Mouse (Mus musculus) embryonic stem cell, embryonic (primary cell): ENCODE measurements around the gene Ndp.

Source experiments
- CTCF ChIA-PET, 4 experiments: fragments of 300-600 bp in 2 of 4; fragments of 350-600 bp in 2 of 4; sonication (Branson Sonifier 250); formaldehyde crosslinking; loops; one replicate each; lab custom pipeline; 2022; ENCODE audit warnings: inconsistent platforms in 2 of 4; lab: Charles Lee
- POLR2A ChIA-PET, 4 experiments: fragments of 300-600 bp in 2 of 4; fragments of 350-600 bp in 2 of 4; sonication (Branson Sonifier 250); formaldehyde crosslinking; loops; one replicate each; lab custom pipeline; 2022; ENCODE audit warnings: antibody characterized with exemption in 4 of 4, inconsistent platforms in 1 of 4; lab: Charles Lee

Gene Ndp

DNA sequence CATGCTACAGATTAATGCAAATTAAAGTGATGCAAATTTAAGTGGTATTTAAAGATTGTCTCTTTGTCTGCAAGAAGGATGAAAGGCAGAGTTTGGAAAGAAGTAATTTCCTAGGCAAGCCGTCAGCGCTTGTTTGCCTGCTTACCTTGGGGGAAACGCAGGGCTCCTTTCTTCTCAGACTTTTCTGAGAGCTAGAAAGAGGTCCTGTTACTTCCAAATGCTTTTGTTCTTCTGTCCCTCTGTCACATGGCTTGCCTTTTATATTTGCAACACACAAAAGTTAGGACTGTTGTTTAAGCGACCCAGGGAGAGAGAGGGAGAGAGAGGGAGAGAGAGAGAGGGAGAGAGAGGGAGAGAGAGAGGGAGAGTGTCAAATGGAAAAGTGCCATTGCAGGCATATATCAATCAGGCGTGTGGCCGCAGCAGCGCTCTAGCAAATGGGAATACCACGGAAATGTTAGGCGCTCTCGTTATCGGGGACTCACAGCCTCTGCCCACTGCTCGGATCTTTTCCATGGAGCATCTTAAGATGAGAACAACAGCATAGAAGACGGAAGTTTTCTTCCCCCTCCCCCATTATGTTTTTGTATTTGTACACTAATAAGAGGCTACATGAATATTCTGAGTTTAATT, at the start of gene Ndp:
Gene Ndp, minus strand, starts transcription at position 534 of the 633 bp plus-strand sequence.
- POLR2A ChIA-PET = no interaction called here
- CTCF ChIA-PET = no interaction called here

DNA sequence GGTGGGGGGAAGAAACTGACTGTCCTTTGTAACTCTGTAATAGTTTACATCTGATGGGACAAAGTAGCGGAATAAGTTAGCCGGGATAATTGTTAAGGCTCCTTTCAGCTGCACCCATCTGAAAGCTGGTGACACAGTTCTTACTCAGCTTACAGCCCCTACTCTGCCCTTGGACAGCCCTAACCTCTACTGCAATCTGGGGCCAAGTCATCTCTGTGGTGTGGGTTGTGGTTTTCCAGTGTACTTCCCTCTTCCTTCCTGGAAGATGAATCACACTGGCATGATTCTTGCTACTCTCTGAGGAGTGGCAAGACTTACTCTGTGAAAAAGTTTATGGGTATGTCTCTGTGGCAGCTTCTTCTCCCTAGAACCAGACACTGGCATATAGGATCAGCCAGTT, 43.2 kb upstream of the Ndp start:
- CTCF ChIA-PET = no interaction called here
- POLR2A ChIA-PET = no interaction called here

DNA sequence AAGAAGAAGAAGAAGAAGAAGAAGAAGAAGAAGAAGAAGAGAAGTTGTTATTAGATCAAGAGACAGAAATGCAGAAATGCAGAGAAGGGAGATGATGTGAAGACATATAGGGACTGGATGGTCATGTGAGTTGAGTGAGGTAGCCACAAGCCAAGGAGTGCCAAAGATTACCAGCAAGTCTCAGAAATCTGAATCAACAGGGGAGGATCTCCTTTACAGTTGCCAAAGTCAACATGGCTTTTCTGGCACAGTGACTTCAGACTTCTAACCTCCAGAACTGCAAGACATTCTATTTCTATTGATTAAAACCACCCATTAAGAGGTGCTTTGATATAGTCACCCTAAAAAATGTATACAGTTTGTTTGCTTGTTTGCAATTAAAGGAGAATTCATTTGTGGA, 6.4 kb upstream of the Ndp start:
- ChIA-PET CTCF (no interaction called here), POLR2A (no interaction called here)

DNA sequence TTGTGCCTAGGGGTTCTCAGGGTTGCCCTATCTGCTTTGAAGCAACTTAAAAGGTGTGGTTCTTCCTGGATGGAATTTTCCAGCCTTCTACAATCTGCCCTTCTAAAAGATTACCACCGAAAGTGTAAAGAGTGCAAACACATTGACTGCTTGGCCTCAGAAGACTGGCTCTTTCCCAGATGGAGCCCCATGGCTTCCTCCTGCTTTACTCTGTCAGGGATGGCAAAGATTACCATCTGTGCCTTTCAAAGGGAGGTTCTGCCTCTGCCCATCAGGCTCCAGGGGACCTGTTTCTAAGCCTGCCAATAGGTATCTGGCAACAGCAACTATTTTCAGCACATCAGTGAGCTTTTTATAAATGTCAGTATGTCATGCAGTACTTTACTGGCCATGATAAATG, 1.5 kb upstream of the Ndp start:
- ChIA-PET POLR2A (no interaction called here), CTCF (no interaction called here)

DNA sequence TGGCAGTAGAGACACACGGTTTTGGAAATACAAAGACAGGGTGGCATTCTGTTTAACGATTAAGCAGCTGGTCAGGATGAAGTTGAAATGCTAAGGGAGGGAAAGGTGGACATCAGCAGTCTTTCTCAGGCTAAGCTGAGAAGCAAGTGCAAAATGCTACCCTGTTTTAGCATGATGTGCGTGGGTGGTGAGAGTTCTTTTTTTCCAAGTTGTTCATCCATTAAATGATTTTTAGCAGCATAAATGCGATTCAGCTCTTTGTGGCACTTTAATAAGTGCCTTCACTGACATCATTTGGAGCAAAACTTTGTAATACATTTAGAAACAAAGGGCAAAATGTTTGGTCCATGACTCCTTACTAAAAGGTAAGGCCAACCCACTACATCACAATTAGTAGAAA, 337 bp upstream of the Ndp start:
- ChIA-PET CTCF (no interaction called here), POLR2A (no interaction called here)

DNA sequence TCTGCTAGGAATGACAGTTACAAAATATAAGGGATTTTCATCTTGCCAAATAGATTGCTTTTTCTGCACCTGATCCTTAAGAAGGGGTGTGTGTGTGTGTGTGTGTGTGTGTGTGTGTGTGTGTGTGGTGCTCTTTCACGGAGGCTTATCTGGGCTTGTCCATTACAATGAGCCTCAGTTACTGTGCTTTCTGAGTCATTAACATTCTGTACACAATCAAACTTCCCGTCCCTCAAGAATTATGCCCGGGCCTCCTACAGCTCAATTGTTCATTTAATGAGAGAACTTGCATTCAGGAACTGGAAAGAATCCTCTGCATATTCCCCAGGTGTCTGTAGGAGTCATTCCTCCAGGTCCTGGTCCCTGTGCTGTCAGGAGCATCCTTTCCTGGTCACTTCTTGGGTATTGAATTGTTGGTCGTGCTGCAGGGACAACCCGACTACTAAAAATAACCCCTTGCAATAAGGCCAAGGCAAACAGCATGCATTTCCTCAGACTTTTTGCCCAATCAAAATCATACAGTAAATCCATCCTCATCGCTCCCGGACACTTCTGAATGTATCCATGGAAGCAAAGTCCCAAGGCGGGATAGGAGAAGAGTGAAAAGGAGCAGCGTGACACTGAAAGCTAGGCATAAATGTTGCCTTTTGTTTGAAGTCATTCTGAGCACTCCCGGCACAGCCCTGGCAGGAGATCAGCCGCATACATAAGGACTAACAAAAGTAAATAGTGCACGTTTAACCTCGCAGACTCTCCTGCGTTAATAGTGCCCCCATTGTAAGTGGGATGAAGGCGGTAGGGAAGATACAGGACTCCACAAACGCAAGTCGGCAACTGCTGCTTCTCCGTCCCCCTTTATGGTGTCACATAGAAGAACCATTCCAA, 1.1 kb downstream of the Ndp start:
- ChIA-PET CTCF (no interaction called here), POLR2A (no interaction called here)

DNA sequence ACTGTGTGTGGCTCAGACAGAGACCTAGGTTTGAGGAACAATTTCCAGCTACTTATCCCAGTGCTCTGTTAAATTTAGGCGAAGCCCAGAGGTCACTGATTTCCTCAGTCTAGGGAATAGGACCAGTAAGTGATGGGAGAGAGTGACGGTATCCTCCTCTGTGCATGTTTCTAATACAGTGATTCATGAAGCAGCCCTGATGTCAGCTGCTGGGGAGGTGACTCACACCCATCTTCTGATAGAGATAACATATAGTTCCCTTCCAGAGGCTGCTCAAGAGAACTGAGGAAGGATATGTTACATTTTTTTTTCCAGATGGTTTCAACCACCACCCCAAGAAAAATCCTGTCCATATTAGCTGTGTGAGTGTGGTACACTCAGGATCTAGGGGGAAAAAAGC, 2.9 kb downstream of the Ndp start:
- ChIA-PET POLR2A (no interaction called here), CTCF (no interaction called here)

DNA sequence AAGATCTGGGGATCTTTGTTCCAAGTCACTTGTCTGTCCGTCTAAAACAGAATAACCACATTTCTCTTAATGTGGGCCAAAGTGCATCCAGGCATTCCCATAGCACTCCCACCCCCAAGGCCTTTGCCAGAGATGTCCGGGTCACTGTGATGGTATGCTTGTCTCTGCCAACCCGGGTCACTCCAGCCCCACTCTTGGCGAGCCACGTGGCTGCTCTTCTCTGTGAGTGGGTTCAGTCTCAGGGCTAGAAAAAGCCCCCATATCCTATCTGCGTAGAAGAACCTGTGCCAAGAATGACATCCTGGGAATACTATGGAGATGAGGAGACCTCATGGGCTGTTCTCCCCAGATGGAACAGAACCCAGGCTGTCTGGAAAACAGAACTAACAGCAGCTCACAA, 4.0 kb downstream of the Ndp start:
- CTCF ChIA-PET = no interaction called here
- POLR2A ChIA-PET = no interaction called here

DNA sequence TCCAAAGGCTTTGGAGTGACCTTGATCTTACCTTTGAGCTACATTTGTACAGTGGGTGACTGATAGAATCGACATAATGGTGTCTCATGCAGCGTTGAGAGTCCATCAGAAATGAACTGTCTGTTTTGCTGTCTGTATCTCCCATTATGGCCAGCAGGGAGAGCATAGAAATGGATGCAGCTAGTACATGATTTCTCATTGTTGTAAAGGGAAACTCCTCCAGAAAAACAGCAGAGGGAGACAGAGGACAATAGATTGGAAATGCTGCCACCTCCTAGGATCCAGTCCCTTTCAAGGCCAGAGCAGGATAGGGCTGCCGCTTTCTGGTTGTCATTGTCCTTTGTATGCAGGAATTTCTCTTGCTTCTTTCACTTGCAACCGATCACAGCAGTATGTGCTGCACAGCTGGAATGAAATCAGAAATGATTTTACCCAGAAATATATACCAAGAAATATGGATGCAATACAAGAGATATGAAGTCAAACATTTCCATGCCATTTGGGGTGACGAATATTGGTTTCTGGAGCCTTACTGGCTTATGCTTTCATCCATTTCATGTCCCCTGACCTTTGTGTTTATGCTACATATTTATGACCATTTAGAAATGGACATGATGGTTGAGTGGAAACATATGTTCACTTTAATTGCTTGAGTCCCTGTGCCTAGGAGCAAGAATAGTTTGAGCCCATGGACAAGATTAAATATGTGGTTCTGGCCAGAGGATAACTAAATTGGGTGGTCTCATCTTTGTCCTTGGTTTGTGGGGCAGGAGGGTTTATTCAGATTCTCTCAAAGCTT, 17.0 kb downstream of the Ndp start:
- ChIA-PET CTCF (no interaction called here), POLR2A (no interaction called here)

DNA sequence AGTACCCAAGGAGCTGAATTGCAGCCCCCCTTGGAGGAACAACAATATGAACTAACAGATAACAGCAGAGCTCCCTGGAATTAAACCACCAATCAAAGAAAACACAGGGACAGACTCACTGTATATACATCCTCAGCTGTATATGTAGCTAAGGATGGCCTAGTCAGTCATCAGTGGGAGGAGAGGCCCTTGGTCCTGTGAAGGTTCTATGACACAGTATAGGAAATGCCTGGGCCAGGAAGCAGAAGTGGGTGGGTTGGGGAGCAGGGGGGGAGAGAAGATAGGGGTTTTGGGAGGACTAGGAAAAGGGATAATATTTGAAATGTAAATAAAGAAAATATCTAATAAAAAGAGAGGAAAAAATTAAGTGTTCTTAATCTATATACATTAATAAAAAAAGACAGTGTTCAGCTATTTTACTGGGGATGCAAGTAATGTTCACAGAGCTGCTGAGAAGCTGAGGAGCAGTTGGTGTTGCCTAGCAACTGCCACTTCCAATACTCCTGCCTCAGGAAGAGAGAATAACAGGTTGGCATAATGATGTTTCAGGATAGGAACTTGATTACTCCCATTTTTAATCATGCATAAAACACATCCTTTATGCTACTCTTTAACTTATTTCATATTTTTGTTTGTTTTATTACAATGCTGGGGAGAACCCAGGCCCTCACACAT, 43.8 kb downstream of the Ndp start:
- ChIA-PET POLR2A (interaction anchor here in 1 of 4 experiments (1.4 kb wide), 1 partner anchor 10 kb away, joined by 3 read pairs; no protein-coding TSS in a partner anchor), CTCF (no interaction called here)

DNA sequence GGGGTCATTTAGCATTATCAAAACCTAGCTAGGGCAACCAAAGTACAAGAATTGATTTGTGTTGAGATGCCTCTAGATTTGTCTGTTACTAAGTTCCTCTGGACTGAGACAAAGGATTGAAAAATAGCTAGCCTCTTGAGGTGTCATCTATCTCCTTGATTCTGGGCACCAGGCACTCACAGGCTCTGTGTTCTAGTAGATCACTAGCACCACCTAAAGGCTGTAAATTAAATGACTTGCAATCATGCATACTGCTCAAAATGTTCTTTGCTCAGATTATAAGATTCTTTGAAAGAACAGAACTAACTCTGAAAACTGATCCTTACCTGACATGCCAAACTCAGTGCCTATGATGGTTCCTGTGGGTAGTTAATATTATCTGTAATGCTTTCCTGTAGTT, 51.3 kb downstream of the Ndp start:
- ChIA-PET CTCF (no interaction called here), POLR2A (no interaction called here)

DNA sequence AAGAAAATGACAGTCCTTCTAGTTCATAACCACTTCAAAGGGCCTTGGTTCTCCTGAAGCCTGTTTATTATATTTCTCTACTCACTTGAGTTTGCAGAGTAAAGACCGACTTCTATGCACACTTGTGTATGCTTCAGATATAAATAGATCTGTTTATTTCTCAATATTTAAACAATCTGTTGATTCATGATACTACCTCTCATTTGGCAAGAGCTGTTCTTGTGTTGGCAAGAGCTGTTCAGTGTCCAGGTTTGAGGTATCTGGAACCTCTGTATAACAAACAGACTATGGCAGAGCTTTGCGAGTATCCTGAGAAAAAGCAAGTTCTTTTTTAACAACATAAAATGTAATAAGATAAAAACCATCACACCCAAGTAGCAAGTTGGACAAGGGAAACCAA, 65.5 kb downstream of the Ndp start:
- CTCF ChIA-PET = no interaction called here
- POLR2A ChIA-PET = no interaction called here

DNA sequence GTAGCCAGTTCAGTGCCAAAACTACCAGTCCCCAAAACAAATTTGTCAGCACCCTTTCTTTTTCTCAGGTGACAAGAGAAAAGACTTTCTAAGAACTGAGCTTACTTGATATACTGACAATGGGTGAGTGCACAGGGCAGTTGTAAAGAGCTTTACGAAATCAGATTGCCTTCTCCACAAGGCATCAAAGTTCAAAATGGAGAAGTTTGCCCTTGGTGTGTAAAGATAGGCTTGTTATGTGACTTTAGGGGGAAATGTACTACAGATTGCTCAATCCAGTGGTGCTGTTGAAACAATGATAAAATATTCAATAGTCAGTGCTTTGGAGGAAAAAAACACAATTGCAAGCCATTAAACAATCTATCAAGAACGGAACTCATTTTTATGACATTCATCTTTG, 70.1 kb downstream of the Ndp start:
- CTCF ChIA-PET = no interaction called here
- POLR2A ChIA-PET = no interaction called here

DNA sequence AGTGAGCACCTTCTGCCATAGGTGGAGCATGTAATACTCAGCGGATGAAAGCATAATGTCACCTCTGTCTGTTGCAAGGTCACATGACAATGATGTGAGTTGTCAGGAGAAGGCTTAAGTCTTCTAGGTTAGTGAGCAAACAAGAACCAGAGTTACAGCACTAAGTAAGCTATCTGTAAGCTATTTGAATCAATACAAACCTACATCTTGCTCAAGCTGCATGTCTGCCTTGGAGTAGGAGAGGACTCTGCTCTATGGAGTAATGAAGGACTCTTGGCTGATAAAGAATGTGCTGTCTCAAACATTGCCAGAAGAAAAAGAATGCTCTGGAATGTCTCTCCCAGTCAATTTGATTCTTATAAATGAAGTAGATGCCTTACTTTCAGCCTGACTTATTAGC, 74.3 kb downstream of the Ndp start:
- POLR2A ChIA-PET = no interaction called here
- CTCF ChIA-PET = no interaction called here

DNA sequence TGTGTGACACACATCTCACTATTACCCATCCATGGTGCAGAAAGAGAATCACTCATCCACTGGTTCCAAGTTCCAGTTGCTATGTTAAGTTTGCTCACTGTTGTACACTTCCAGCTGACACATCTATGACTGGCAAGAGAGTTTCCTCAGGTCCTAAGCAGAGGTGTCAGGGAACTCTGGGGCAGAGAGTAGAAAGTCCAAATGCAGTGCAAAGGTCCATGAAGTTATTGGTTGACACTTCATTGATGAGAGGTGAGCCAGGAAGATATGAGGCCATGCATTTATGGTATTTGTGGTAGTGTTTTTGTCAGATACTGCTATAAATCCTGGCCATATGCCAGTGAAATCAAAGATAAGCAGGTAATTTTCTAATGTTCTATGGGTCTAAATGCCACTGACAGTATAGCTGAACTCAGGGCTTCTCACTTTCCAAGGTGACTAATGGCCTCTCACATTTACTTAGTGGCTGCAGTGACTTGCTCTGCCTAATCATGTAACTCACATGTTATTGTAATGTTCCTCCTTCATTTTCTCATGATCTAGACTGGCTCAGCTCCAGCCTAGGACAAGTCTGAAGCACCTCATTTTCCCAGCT, 75.0 kb downstream of the Ndp start:
- POLR2A ChIA-PET = no interaction called here
- CTCF ChIA-PET = no interaction called here
